Mouse (Mus musculus): ENCODE data around the gene Ugt1a6a.
"Not testable (repeated sequence)": the region's sequence is repeated elsewhere in the genome, so short reads cannot be mapped to it uniquely, and the experiment has no call there.

DNA sequence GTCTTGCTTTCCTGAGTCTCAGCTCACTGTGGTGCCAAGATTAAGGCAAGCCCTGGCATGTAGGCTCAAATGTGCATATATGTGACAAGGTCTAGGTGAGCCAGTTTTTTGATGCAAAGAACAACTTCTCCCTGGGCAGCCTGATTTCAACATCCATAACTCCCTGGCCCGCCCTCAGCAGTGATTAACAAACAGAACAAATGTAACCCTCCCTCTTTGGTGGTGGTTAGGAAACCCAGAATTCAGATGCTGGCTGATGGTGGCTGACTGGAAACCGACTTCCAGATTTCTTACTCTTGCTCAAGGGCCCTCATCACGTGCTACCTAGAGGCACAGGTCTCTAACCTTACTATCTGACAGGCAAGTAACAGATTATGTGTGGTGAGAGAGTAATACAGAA lies 31.6 kb upstream of the Ugt1a6a start, which contains the start of gene Ugt1a6b:
- TF ChIP-seq TCF12 (IDR thresholded peaks at IDR 0.05; ENCODE audit: low read depth, low read length) = peak; percentile 17; the same call in 1 of the 2 replicates
- not testable (repeated sequence) for TF ChIP-seq ELF1 (IDR thresholded peaks at IDR 0.05; ENCODE audit: low read depth, low read length); POLR2AphosphoS5 (IDR thresholded peaks at IDR 0.05; ENCODE audit: borderline replicate concordance, low read depth, low read length); CTCF (IDR thresholded peaks at IDR 0.05 in 2 of 3, conservative IDR thresholded peaks at IDR 0.05 in 1 of 3; ENCODE audit: control insufficient read depth in 1 of 3, insufficient read depth in 1 of 3, low read depth in 2 of 3, low read length in 3 of 3, poor library complexity in 1 of 3, severe bottlenecking in 1 of 3); MEF2A (IDR thresholded peaks at IDR 0.05; ENCODE audit: extremely low read depth, insufficient replicate concordance, low read depth, low read length, poor library complexity, severe bottlenecking); MYC (IDR thresholded peaks at IDR 0.05; ENCODE audit: low read depth, low read length); CHD2 (IDR thresholded peaks at IDR 0.05; ENCODE audit: low read length); POLR2A (IDR thresholded peaks at IDR 0.05; ENCODE audit: control insufficient read depth in 1 of 2, insufficient read depth in 1 of 2, low read depth in 1 of 2, low read length in 2 of 2, poor library complexity in 1 of 2); NRF1 (IDR thresholded peaks at IDR 0.05; ENCODE audit: insufficient read depth, low read depth, low read length, poor library complexity, severe bottlenecking); CHD1 (IDR thresholded peaks at IDR 0.05; ENCODE audit: low read depth, low read length); RAD21 (IDR thresholded peaks at IDR 0.05; ENCODE audit: low read depth, low read length); ZNF384 (IDR thresholded peaks at IDR 0.05; ENCODE audit: low read depth, low read length); GATA1 (IDR thresholded peaks at IDR 0.05; ENCODE audit: low read depth, low read length); SMC3 (IDR thresholded peaks at IDR 0.05; ENCODE audit: low read depth, low read length)
